Mouse (Mus musculus) CD8-positive naive resting alpha-beta T cell, adult 2 months (primary cell): ENCODE results near the gene Gsta1.
"Not testable (repeated sequence)": the region's sequence is repeated elsewhere in the genome, so short reads cannot be mapped to it uniquely, and the experiment has no call there.

Experiments used
- DNase-seq, 2 experiments: peaks; one replicate each; pipeline ENCODE4 v3.0.0; 2022; ENCODE audit warnings: low read depth in 2 of 2, low spot score in 2 of 2

The Gsta1 gene

DNA sequence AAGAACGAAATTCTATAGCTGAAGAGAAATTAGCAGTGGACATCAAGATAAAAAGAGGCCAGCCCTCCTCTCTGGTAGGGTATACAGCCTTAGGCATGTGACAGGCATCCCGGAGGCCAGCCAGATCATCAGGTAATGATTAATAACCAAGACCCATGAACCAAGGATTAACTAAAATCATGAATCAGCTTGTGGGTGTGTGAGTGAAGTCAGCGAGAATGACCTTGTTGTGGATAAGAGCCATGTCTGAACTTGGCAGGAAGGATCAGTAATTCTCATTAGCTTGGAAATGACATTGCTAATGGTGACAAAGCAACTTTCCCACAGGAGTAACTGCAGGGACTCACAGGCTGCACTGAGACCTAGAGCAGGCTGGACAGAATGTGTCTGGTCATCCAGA lies 798 bp upstream of the Gsta1 start:
- not testable (repeated sequence) for DNase-seq

DNA sequence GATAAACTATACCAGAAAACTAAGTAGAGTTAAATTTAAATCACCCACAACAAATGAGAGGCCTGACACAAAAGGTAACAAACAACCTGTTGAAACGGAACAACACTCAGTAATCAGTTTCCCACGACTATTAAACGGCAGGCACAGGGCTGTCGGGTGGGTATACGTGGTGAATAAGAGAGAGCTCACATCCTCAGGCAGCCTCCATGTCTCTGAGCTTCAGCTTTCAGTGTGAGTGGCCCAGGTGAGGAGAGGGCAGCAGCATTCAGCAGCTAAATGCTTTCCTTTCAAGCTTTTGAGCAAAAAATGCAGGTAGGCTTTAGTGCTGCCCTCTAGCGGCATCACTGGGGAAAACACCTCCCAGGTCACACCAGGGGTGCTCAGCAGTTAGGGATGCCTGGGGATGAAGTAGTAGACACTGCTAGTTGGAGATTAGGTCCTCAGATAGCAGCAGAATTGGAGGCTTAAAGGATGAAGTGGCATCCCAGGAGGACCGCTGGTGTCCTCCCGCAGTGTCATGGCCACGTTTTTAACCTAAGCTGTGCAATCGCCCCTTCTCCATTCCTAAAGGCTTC lies 2.8 kb downstream of the Gsta1 start:
- not testable (repeated sequence) for DNase-seq

DNA sequence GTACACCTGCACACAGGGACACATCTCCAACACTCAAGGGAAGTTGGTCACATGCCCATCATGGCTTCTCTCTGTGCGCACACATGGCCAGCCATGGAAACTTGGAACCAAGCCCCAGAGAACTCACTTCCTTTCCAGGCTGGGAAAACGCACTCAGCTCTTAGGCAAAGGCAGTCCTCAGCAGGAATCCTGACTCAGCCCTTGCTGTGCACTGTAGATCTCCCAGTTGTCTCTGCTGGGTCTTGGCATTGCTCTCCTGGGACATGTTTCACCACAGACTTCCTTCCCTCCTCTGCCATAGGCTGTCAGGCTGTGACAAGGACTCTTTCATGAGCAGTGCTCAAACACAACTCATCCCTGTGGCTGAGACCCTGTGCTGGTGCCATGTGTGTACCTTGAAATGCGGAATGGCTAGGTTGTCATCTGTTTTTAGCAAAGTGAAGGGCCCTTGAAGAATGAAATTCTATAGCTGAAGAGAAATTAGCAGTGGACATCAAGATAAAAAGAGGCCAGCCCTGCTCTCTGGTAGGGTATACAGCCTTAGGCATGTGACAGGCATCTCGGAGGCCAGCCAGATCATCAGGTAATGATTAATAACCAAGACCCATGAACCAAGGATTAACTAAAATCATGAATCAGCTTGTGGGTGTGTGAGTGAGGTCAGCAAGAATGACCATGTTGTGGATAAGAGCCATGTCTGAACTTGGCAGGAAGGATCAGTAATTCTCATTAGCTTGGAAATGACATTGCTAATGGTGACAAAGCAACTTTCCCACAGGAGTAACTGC lies 25.4 kb downstream of the Gsta1 start:
- not testable (repeated sequence) for DNase-seq

DNA sequence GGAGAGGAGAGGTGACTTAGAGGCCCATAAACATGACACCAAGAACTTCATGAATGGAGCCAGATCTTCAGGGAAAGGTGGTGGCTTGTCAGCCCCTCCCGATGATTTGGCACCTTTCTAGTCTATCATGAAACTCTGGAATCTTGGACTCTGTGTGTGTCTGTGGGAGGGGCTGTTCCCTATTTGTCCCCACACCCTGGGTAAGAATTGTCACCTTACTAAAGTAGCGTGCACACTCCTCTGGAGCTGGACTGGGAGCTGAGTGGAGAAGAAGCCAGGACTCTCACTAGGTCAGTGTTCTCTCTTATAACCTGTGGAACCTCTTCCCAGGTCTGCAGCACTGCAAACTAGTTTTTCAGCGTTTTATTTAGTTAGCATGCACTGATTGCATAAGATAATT lies 26.5 kb downstream of the Gsta1 start, which contains the start of gene Gm3776:
Gm3776 (plus strand) TSS at position 216 of the 400 bp plus-strand sequence.
- DNase-seq = not testable (repeated sequence)

DNA sequence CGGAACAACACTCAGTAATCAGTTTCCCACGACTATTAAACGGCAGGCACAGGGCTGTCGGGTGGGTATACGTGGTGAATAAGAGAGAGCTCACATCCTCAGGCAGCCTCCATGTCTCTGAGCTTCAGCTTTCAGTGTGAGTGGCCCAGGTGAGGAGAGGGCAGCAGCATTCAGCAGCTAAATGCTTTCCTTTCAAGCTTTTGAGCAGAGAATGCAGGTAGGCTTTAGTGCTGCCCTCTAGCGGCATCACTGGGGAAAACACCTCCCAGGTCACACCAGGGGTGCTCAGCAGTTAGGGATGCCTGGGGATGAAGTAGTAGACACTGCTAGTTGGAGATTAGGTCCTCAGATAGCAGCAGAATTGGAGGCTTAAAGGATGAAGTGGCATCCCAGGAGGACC lies 29.2 kb downstream of the Gsta1 start:
- DNase-seq = peak; percentile 12 to 22

DNA sequence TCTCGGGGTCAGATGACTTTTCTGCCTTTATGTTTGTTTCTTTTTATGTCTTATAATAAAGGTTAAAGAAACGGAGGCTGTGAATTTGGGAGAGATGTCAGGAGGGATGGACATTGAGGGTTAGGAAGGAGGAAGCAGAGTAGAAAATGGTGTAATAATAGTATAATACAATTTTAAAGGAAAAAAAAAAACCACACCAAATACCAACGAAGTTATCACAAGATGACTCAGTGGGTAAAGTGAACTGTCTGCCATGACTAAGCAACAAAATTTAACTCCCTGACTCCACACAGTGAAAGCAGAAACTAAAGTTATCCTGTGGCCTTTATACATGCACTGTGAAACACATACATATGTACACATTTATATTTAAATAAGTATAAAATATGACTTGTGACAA lies 40.5 kb downstream of the Gsta1 start:
- DNase-seq = not testable (repeated sequence)

DNA sequence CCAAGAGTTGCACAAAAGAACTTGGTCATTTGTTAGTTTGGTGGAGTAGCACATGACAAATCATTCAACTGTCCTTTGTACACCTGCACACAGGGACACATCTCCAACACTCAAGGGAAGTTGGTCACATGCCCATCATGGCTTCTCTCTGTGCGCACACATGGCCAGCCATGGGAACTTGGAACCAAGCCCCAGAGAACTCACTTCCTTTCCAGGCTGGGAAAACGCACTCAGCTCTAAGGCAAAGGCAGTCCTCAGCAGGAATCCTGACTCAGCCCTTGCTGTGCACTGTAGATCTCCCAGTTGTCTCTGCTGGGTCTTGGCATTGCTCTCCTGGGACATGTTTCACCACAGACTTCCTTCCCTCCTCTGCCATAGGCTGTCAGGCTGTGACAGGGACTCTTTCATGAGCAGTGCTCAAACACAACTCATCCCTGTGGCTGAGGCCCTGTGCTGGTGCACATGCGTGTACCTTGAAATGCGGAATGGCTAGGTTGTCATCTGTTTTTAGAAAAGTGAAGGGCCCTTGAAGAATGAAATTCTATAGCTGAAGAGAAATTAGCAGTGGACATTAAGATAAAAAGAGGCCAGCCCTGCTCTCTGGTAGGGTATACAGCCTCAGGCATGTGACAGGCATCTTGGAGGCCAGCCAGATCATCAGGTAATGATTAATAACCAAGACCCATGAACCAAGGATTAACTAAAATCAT lies 51.7 kb downstream of the Gsta1 start:
- DNase-seq = not testable (repeated sequence)

DNA sequence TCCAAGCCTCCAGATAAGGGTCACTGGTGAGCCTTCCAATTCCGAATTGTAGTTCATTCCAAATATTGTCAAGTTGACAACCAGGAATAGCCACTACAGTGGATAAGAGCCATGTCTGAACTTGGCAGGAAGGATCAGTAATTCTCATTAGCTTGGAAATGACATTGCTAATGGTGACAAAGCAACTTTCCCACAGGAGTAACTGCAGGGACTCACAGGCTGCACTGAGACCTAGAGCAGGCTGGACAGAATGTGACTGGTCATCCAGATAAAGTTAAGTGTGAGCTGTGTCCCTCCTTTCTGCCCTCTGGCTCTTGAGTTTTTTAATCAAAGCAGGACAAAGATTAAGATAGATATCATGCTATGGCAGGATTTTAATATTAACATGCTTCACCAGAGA lies 58.6 kb downstream of the Gsta1 start:
- not testable (repeated sequence) for DNase-seq

DNA sequence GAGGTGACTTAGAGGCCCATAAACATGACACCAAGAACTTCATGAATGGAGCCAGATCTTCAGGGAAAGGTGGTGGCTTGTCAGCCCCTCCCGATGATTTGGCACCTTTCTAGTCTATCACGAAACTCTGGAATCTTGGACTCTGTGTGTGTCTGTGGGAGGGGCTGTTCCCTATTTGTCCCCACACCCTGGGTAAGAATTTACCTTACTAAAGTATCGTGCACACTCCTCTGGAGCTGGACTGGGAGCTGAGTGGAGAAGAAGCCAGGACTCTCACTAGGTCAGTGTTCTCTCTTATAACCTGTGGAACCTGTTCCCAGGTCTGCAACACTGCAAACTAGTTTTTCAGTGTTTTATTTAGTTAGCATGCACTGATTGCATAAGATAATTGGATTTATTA lies 59.3 kb downstream of the Gsta1 start, which contains the start of gene Gm10639:
Gm10639 (plus strand) TSS at position 201 of the 400 bp plus-strand sequence.
- DNase-seq = not testable (repeated sequence)
